Mouse (Mus musculus) spleen, postnatal 14 days (tissue): Measurements from ENCODE around the gene Vmn2r-ps159.
"Not testable (repeated sequence)": the region's sequence is repeated elsewhere in the genome, so short reads cannot be mapped to it uniquely, and the experiment has no call there.

ENCODE experiments used
- DNase-seq, 2 experiments: peaks; one replicate each; pipeline ENCODE4 v3.0.0; 2021 to 2022; ENCODE audit warnings: low spot score in 2 of 2

Gene Vmn2r-ps159

DNA sequence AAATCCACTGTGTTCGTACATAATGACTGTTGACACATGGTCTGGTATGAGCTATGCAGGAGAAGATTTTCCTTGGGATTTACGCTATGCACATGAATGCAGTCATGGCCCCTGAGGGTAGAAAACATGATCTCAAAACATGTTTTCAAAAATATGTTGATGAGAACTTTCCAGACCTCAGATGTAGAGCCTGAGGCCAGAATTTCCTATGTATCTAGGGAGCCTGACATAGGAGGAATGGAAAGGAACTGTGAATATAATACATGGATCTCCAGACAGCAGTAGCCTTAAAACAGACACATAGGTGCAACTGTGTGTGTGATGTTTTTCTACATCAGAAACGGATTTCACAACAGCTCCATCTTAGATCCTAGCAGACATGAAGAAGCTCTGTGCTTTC lies at the start of gene Vmn2r-ps159:
Vmn2r-ps159 (plus strand) TSS at position 301 of the 400 bp plus-strand sequence.
- DNase-seq, result not testable (repeated sequence)

- not testable (repeated sequence) for DNase-seq
Observed at GRCm38 (mm10) chr4:156341601-156342504, 10.9 kb downstream of the Vmn2r-ps159 start.

DNA sequence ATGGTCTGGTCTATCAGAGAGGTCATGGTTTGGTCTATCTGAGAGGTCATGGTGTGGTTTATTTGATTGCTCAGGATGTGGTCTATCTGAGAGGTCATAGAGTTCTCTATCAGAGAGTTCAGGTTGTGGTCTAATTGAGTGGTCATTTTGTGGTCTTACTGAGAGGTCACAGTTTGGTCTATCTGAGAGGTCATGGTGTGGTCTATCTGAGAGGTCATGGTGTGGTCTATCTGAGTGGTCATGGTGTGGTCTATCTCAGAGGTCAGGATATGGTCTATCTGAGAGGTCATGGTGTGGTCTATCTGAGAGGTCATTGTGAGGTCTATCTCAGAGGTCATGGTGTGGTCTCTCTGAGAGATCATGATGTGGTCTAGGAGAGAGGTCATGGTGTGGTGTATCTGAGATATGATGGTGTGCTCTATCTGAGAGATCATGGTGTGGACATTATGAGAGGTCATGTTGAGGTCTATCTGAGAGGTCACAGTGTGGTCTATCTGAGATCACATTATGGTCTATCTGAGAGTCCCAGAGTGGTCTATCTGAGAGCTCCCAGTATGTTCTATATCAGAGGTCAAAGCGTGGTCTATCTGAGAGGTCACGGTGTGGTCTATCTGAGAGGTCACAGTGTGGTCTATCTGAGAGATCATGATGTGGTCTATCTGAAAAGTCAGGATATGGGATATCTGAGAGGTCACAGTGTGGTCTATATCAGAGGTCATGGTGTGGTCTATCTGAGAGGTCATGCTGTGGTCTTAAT lies 11.8 kb downstream of the Vmn2r-ps159 start:
- no peak for DNase-seq

GRCm38 (mm10) chr4:156343332-156343731 lies 12.4 kb downstream of the Vmn2r-ps159 start:
- DNase-seq, result no peak

GRCm38 (mm10) chr4:156356756-156357437 lies 26.0 kb downstream of the Vmn2r-ps159 start:
- not testable (repeated sequence) for DNase-seq
